Mouse (Mus musculus): ENCODE measurements around the gene Med17.
"Not testable (repeated sequence)": the region's sequence is repeated elsewhere in the genome, so short reads cannot be mapped to it uniquely, and the experiment has no call there.

Gene Med17

GRCm38 (mm10) chr9:15279649-15280490 lies at the start of gene Med17:
Med17 (minus strand) TSS chr9:15279931.
- peak; percentile 87 for DNase-seq (ENCODE audit: low spot score)

GRCm38 (mm10) chr9:15318170-15318742 lies 38.5 kb upstream of the Med17 start:
- DNase-seq (ENCODE audit: low spot score), result no peak

GRCm38 (mm10) chr9:15317223-15318169 lies 37.8 kb upstream of the Med17 start:
- no peak for DNase-seq (ENCODE audit: low spot score)

- DNase-seq (ENCODE audit: low spot score), result not testable (repeated sequence)
Measured at GRCm38 (mm10) chr9:15316296-15316695, 36.6 kb upstream of the Med17 start.

GRCm38 (mm10) chr9:15314619-15315018 lies 34.9 kb upstream of the Med17 start:
- no peak for DNase-seq (ENCODE audit: low spot score)

GRCm38 (mm10) chr9:15313633-15314032 lies 33.9 kb upstream of the Med17 start:
- DNase-seq (ENCODE audit: low spot score), result no peak

GRCm38 (mm10) chr9:15312054-15312735 lies 32.5 kb upstream of the Med17 start:
- DNase-seq (ENCODE audit: low spot score), result no peak

GRCm38 (mm10) chr9:15310179-15310578 lies 30.4 kb upstream of the Med17 start:
- no peak for DNase-seq (ENCODE audit: low spot score)

GRCm38 (mm10) chr9:15309425-15309824 lies 29.7 kb upstream of the Med17 start:
- DNase-seq (ENCODE audit: low spot score), result no peak

- DNase-seq (ENCODE audit: low spot score), result no peak
Measured at GRCm38 (mm10) chr9:15308254-15308653, 28.5 kb upstream of the Med17 start.

GRCm38 (mm10) chr9:15307257-15307656 lies 27.5 kb upstream of the Med17 start:
- no peak for DNase-seq (ENCODE audit: low spot score)

GRCm38 (mm10) chr9:15306398-15307119 lies 26.8 kb upstream of the Med17 start, which contains the start of gene 4931406C07Rik:
4931406C07Rik (minus strand) TSS chr9:15306448.
- no peak for DNase-seq (ENCODE audit: low spot score)

- DNase-seq (ENCODE audit: low spot score), result peak; percentile 99
Measured at GRCm38 (mm10) chr9:15305503-15306397, 26.0 kb upstream of the Med17 start, which contains the start of gene Taf1d. Taf1d (plus strand) TSS chr9:15306214.

GRCm38 (mm10) chr9:15302881-15303280 lies 23.1 kb upstream of the Med17 start:
- DNase-seq (ENCODE audit: low spot score), result no peak

- DNase-seq (ENCODE audit: low spot score), result not testable (repeated sequence)
Measured at GRCm38 (mm10) chr9:15302006-15302405, 22.3 kb upstream of the Med17 start.

- no peak for DNase-seq (ENCODE audit: low spot score)
Measured at GRCm38 (mm10) chr9:15301399-15301798, 21.7 kb upstream of the Med17 start.

- DNase-seq (ENCODE audit: low spot score), result no peak
Measured at GRCm38 (mm10) chr9:15300056-15300455, 20.3 kb upstream of the Med17 start.

- DNase-seq (ENCODE audit: low spot score), result no peak
Measured at GRCm38 (mm10) chr9:15298451-15298850, 18.7 kb upstream of the Med17 start.

- DNase-seq (ENCODE audit: low spot score), result no peak
Measured at GRCm38 (mm10) chr9:15297112-15297511, 17.4 kb upstream of the Med17 start.

- no peak for DNase-seq (ENCODE audit: low spot score)
Measured at GRCm38 (mm10) chr9:15289251-15289650, 9.5 kb upstream of the Med17 start.
